Mouse (Mus musculus) embryonic facial prominence, embryonic 14.5 days (tissue): Measurements from ENCODE around the gene Gdpgp1. TPM values are rescaled to one million over a fixed set of nuclear protein-coding genes. Genes with fewer than 3 reads are reported as not detected.
A peak's percentile ranks its signal among the peaks of the same experiment; 100 is the strongest.

Source experiments
- ATAC-seq: fragments of 200-750 bp; cut with Nextera tagmentation; 2 replicates; pipeline ENCODE4 v1.8.0; 2017; ENCODE audit warnings: low read depth, moderate number of reproducible peaks, moderate TSS enrichment
- DNase-seq: peaks from one replicate; pipeline ENCODE4 v3.0.0-alpha.2; 2015; ENCODE audit warnings: low spot score
- H3K27ac ChIP-seq: fragments of 300-500 bp; sonication (generic); replicated peaks from 2 replicates; pipeline ENCODE4 v1.5.1; 2014; ENCODE audit warnings: low read depth, mild to moderate bottlenecking, low read length, moderate library complexity
- H3K27me3 ChIP-seq: fragments of 300-500 bp; sonication (generic); replicated peaks from 2 replicates; pipeline ENCODE4 v1.6.1; 2014; ENCODE audit warnings: low read length; ENCODE audit not compliant: control insufficient read depth, insufficient read depth
- H3K36me3 ChIP-seq: fragments of 300-500 bp; sonication (generic); 2 replicates; pipeline ENCODE4 v1.6.1; 2014; ENCODE audit warnings: low read length, mixed read lengths; ENCODE audit not compliant: control insufficient read depth, insufficient read depth
- H3K4me1 ChIP-seq: fragments of 300-500 bp; sonication (generic); 2 replicates; pipeline ENCODE4 v1.6.1; 2014; ENCODE audit warnings: antibody characterized with exemption, low read length; ENCODE audit not compliant: control insufficient read depth, insufficient read depth
- H3K4me2 ChIP-seq: fragments of 300-500 bp; sonication (generic); 2 replicates; pipeline ENCODE4 v1.6.1; 2014; ENCODE audit warnings: low read depth, mild to moderate bottlenecking, low read length, moderate library complexity, mixed read lengths
- H3K4me3 ChIP-seq: fragments of 300-500 bp; sonication (generic); 2 replicates; pipeline ENCODE4 v1.5.1; 2014; ENCODE audit warnings: low read depth, mild to moderate bottlenecking, low read length
- H3K9ac ChIP-seq: fragments of 300-500 bp; sonication (generic); 2 replicates; pipeline ENCODE4 v1.6.1; 2014; ENCODE audit warnings: low read depth, mild to moderate bottlenecking, low read length, moderate library complexity, mixed read lengths
- H3K9me3 ChIP-seq: fragments of 300-500 bp; sonication (generic); 2 replicates; pipeline ENCODE4 v1.6.1; 2016; ENCODE audit warnings: low read length; ENCODE audit not compliant: control insufficient read depth
- WGBS: fragments of 180-500 bp; shearing (Covaris S2); extraction: QIAGEN DNeasy Blood & Tissue Kit; methylation state at CpG from one replicate; pipeline ENCODE4 v1.1.7; 2014; 5-methylcytosine and 5-hydroxymethylcytosine counted together
- polyA plus RNA-seq: library from polyadenylated mRNA; unstranded; fragments of >200 nt; fragmentation: Nextera tagmentation; extraction: Ambion mirVana; gene quantifications from 2 replicates; pipeline ENCODE4 v1.2.1, GENCODE M21; 2014

The Gdpgp1 gene
- polyA plus RNA-seq, 1 experiment from 2014 or later: 2.0 TPM

DNA sequence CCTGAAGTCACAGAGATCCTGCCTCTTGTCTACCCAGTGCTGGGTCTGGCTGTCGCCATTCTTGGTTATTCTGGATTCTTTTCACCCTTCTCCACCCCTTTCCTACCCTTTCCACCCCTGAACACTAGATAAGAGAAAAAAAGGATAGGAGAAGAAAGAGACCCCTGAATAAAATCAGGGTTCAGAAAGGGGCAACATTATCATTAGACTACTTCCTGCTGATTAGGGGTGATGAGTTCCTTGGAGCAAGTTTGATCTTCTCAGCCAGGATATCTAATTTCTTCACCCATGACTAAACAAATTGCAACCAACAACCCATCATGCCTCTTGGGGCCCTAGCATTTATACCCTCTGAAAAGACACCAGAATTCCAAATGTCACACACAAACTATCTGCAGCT is 35.1 kb downstream of the Gdpgp1 start:
- no peak overlapping the region for H3K9ac ChIP-seq
- peaks cover 42% of the 10 kb centered on the region for H3K36me3 ChIP-seq
- H3K27ac ChIP-seq: no peak overlapping the region
- H3K4me1 ChIP-seq: peaks cover 11% of the 10 kb centered on the region
- ATAC-seq (no peak), DNase-seq (no peak)
- H3K9me3 ChIP-seq: no peaks in the 10 kb centered on the region
- no peak overlapping the region for H3K4me3 ChIP-seq
- H3K27me3 ChIP-seq: no peaks in the 10 kb centered on the region
- H3K4me2 ChIP-seq: no peak overlapping the region
- 76% methylated on average over 1 of the region's 1 CpGs for WGBS

DNA sequence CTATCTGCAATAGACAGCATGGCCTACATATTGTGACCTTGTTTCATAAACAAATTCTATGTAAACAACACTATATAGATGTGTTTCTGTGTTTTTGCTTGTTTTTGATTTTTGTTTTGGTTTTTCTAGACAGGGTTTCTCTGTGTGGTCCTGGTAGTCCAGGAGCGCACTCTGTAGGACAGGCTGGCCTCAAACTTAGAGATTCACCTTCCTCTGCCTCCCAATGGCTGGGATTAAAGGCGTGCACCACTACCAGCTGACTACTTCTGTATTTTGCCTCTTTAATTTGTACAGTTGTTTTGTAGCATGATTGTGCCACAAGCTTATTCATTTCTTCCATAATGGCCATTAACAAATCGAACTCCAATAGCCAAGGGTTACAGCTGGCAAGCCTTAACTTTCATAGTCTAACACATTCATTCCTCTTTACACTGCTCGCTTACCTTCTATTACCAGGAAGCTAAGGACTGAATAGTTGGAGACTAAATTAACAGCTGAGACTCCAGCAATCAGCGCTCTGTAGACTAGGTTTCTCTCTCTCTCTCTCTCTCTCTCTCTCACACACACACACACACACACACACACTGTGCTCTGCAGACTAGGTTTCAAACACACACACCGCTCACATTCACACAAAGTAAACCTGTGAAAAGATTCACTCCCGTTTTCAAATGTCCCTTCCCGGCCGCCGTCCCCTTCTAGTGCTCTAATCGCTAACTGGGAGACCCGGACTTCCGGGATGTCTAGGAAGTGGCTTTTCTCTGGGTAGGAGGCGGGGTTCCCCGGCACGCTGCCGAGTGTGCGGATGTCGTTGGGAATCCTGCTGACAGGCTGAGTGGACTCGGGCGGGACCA is 36.5 kb downstream of the Gdpgp1 start, which contains the start of gene Vps33b:
Vps33b (plus strand) TSS at position 753 of the 854 bp plus-strand sequence.
- no peaks in the 10 kb centered on the region for H3K27me3 ChIP-seq
- H3K4me2 ChIP-seq: peak within 1 kb of the TSS; percentile 87
- H3K4me3 ChIP-seq: peak within 1 kb of the TSS; percentile 88
- H3K4me1 ChIP-seq: peaks cover 11% of the 10 kb centered on the region
- DNase-seq (peak; percentile 97), ATAC-seq (peak; percentile 91)
- peaks cover 6% of the 10 kb centered on the region for H3K9me3 ChIP-seq
- WGBS: 3% methylated on average over 21 of the region's 21 CpGs
- peak within 1 kb of the TSS; percentile 82 for H3K9ac ChIP-seq
- H3K36me3 ChIP-seq: peaks cover 48% of the 10 kb centered on the region
- H3K27ac ChIP-seq: peak within 1 kb of the TSS; percentile 63; the same call in 1 of the 2 replicates

DNA sequence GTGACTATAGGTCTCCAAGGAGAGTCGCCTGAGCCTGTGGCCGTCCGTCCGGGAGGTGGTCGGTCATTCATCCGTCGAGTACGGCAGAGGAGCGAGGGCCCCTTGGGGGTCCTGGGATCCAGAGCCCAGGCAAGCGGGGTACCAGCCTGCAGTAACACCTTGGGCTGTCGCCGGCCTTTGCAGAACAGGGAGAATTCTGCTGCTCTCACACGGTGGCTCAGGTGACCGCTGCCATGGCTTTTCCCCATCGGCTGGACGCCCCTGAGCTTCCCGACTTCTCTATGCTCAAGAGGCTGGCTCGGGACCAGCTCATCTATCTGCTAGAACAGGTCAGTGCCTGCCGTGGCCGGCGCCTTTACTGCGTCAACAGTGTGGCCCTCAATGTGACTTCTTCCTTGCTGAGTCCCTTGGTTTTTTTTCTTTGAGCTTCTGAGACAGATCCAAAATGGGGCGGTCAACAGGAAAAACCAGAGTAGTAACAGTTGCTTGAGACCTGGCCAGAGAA is 37.1 kb downstream of the Gdpgp1 start:
- peaks cover 13% of the 10 kb centered on the region for H3K9me3 ChIP-seq
- peak overlapping the region; percentile 87 for H3K4me2 ChIP-seq
- H3K4me3 ChIP-seq: peak overlapping the region; percentile 88
- H3K27me3 ChIP-seq: no peaks in the 10 kb centered on the region
- ATAC-seq (peak; percentile 50), DNase-seq (peak; percentile 9)
- peak overlapping the region; percentile 82 for H3K9ac ChIP-seq
- 1% methylated on average over 23 of the region's 23 CpGs for WGBS
- peak overlapping the region; percentile 63; the same call in 1 of the 2 replicates for H3K27ac ChIP-seq
- peaks cover 11% of the 10 kb centered on the region for H3K4me1 ChIP-seq
- peaks cover 48% of the 10 kb centered on the region for H3K36me3 ChIP-seq

DNA sequence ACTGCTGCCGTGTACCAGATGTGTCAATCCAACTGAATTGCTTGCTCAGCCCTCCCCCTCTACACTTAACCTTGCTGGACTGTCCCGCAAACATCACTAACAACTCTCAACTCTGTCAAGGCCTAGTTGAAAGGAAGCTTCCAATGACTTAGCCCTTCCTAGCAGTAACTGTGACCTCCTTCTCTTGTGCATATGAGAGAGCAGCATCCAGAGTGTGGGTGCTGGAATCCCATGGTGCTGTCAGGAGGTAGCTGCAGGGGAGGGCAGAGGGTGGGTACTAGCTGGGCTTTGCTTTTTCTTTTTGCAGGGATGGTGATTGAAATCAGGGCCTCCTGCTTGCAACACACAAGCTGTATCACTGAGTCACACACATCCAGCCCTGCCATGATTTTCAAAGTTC is 40.8 kb downstream of the Gdpgp1 start:
- ATAC-seq: no peak
- WGBS: 84% methylated on average over 2 of the region's 2 CpGs
- Histone ChIP-seq H3K36me3 (peaks cover 56% of the 10 kb centered on the region), H3K4me3 (no peak overlapping the region), H3K9me3 (peaks cover 19% of the 10 kb centered on the region), H3K27ac (no peak overlapping the region), H3K9ac (no peak overlapping the region), H3K4me2 (no peak overlapping the region), H3K4me1 (peaks cover 11% of the 10 kb centered on the region), H3K27me3 (no peaks in the 10 kb centered on the region)
- DNase-seq: no peak

DNA sequence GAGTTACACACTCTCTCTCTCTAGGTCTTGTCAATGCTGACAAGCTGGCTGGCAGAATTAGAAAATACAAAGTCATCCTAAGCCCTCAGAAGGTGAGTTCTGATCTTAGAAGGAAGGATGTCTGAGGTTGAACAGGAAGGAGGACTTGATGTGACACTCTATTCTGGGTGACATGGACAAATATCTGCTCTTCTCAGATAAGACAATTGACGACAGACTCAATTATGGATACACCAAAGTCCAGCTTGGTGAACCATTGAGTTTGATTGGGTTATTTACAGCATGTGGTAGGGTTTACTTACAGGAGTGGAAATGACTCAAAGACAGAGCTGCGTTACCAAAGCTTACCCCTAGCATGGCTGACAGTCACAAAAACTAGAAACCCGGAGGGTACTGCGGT is 43.7 kb downstream of the Gdpgp1 start:
- H3K4me3 ChIP-seq: no peak overlapping the region
- no peak overlapping the region for H3K4me2 ChIP-seq
- no peaks in the 10 kb centered on the region for H3K4me1 ChIP-seq
- DNase-seq (no peak), ATAC-seq (no peak)
- H3K27me3 ChIP-seq: no peaks in the 10 kb centered on the region
- no peak overlapping the region for H3K9ac ChIP-seq
- no peak overlapping the region for H3K27ac ChIP-seq
- H3K36me3 ChIP-seq: peaks cover 74% of the 10 kb centered on the region
- H3K9me3 ChIP-seq: peaks cover 19% of the 10 kb centered on the region
- WGBS: 98% methylated on average over 4 of the region's 4 CpGs

DNA sequence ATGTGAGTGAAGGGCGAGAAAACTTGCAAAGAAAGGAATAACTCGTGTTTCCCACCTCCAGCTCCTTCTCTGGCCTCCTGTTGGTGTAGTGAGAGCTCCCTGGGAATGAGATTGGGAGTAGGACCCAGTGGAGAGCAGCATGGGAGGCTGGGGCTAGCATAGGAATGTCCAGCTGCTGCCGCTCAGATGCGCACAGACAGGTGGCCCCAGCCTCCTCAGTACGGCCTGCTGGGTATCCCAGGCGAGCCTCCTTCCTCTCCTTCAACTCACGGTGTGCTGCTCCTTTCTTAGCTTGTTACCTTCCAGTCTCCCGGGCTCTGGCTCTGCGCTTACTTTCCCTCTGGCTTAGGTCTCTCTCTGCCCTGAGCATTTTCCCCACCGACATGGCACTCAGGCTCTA is 47.4 kb downstream of the Gdpgp1 start:
- Histone ChIP-seq H3K4me1 (no peaks in the 10 kb centered on the region), H3K4me2 (no peak overlapping the region), H3K36me3 (peaks cover 83% of the 10 kb centered on the region), H3K27me3 (no peaks in the 10 kb centered on the region), H3K4me3 (no peak overlapping the region), H3K27ac (no peak overlapping the region), H3K9me3 (peaks cover 3% of the 10 kb centered on the region), H3K9ac (no peak overlapping the region)
- 82% methylated on average over 9 of the region's 10 CpGs for WGBS
- DNase-seq (peak; percentile 19), ATAC-seq (no peak)

DNA sequence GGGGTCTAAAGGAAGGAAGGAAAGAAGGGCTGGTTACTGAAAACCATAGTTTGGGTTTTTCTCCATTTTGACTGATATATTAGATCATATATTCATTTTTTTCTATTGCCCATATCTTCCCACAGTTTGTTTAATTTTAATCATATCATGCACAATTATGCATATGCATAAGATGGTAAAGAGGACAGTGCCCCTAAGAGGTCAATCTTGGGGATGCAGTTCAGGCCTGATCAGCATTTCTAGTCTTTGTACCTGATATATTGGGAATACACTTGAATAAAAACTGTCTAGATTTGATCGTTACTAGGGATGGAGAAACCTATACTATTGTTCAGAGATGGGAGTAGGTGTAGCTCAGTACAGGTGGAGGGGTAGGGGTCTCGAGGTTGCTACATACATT is 48.3 kb downstream of the Gdpgp1 start:
- 86% methylated on average over 2 of the region's 2 CpGs for WGBS
- Histone ChIP-seq H3K4me1 (no peaks in the 10 kb centered on the region), H3K9me3 (no peaks in the 10 kb centered on the region), H3K27ac (no peak overlapping the region), H3K4me2 (no peak overlapping the region), H3K9ac (no peak overlapping the region), H3K27me3 (no peaks in the 10 kb centered on the region), H3K36me3 (peaks cover 85% of the 10 kb centered on the region), H3K4me3 (no peak overlapping the region)
- no peak for DNase-seq
- ATAC-seq: no peak

DNA sequence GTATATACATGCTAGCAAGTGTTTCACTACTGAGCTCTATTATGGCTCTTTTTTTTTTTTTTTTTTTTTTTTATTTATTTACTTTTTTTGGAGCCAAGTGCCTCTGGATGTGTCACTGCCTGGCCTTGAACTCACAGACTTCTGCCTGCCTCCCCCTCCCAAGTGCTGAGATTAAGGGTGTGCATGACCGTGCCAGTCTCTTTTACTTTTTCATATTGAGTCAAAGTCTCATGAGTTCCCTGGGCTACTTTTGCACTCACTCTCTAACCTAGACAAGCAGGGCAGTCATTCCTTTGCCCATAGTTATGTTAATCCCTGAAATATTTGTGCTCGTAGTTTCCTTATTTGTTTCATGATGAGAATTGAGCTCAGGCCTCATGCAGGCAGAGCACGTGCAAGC is 49.0 kb downstream of the Gdpgp1 start:
- no peak overlapping the region for H3K4me2 ChIP-seq
- peaks cover 84% of the 10 kb centered on the region for H3K36me3 ChIP-seq
- no peak for ATAC-seq
- WGBS: 87% methylated on average over 3 of the region's 3 CpGs
- no peaks in the 10 kb centered on the region for H3K4me1 ChIP-seq
- H3K9me3 ChIP-seq: no peaks in the 10 kb centered on the region
- DNase-seq: no peak
- H3K27me3 ChIP-seq: no peaks in the 10 kb centered on the region
- no peak overlapping the region for H3K27ac ChIP-seq
- no peak overlapping the region for H3K9ac ChIP-seq
- no peak overlapping the region for H3K4me3 ChIP-seq
